Mouse (Mus musculus): Measurements from ENCODE around the gene Fam171b.
A peak's percentile ranks its signal among the peaks of the same experiment; 100 is the strongest.

Fam171b gene

DNA sequence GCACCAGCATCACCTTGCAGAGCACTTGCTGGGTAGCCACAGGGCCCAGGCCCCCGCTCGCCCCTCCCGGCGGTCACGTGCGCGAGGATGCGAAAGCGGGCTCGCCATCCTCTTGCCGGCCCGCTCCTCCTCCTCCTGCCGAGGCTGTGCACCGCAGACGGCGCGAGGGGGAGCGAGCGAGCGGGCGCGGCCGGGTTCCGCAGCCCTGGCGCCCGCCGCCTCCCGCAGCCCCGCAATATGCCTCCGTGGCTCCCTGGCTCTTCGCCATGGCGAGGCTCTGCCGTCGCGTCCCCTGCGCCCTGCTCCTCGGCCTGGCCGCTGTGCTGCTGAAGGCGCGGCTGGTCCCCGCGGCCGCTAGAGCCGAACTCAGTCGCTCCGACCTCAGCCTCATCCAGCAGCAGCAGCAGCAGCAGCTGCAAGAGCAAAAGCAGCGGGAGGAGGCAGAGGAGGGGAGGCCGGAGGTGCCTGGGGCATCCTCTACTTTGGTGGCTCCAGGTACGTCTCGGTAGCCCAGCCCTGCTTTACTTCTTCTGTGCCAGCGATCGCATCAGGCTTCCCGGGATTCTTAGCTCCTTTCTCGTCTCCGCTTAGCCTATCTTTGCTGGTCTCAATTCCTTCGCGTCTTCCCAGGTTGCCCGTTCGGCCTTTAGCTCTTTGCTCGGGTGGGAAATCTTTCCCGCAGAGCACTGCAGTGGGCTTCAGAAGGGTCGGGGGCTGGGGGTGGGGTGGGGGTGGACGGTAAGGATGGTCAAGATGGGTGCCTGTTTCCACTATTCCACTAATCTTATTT lies at the start of gene Fam171b:
Fam171b (plus strand) TSS at position 154 of the 790 bp plus-strand sequence.
- DNase-seq (ENCODE audit: low spot score): peak; percentile 86

DNA sequence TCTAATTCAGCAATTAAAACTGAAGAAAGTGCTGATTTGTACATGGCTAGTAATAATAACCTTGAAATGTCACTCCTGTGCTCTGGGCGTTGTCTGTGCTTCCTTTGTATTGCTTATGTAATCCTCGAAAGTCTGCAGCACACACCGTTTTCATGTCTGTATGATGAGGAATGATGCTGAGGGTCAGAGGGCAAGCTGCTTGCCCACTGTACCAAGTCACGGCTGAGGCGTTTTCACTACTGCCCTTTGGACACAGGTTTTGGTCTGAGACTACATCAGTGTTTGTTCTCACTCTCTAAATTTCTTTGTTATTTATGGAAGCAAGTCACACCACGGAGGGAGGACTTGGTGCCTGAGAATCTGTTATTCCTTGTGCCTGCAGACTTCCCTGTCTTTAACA lies 46.4 kb upstream of the Fam171b start:
- no peak for DNase-seq (ENCODE audit: low spot score)

GRCm38 (mm10) chr2:83766878-83767277 lies 45.6 kb upstream of the Fam171b start:
- DNase-seq (ENCODE audit: low spot score): no peak

GRCm38 (mm10) chr2:83768311-83769047 lies 44.0 kb upstream of the Fam171b start:
- no peak for DNase-seq (ENCODE audit: low spot score)

DNA sequence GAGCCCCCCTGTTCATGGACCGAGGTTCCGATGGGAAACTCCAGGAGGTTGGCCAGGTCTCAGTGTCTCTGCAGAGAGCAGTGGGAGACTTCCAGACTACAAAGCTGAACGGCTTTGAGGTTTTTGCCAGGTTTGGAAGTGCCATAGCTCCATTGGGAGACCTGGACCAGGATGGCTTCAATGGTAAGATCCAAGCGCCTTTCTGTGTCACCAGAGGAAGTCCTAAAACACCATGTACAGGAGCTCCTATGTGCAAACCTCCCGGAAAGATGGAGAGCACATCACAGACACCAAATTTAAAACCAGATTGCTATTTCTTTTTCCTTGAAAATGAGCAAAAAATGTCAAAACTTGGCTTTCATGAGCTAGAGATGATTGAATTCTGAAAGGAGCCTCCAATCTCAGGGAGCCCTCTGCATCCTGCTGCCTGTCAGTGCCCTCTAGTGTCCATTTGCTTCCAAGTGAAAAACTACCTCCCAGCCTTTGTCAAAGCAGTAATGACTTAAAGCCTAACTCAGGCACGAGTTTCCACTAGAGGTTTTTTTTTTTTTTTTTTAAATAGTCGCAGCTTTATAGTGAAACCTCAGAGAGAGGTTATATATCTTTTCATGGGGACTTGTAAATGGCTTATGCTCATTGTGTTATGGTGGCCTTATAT lies 41.2 kb upstream of the Fam171b start:
- peak; percentile 79 for DNase-seq (ENCODE audit: low spot score)

- DNase-seq (ENCODE audit: low spot score): no peak
Measured at GRCm38 (mm10) chr2:83791330-83792073, 20.9 kb upstream of the Fam171b start.

DNA sequence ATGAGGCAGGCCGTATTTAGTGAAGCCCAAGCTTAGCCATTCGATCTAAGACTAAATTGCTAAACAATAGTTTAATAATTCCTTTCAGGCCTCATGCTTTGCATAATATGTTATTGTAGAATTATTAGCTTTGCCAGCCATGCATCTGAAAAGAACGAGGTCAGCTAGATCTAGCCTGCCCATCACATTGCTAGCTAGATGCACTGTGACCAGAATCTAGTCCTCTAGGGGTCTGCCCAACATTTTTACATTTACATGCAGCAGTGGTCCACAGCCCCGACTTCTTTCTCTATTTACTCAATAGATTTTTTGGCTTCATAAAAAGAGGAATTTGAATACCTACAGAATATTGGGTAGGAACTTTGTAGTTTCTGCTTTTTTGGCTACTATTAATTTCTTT lies 20.3 kb upstream of the Fam171b start:
- DNase-seq (ENCODE audit: low spot score): no peak

DNA sequence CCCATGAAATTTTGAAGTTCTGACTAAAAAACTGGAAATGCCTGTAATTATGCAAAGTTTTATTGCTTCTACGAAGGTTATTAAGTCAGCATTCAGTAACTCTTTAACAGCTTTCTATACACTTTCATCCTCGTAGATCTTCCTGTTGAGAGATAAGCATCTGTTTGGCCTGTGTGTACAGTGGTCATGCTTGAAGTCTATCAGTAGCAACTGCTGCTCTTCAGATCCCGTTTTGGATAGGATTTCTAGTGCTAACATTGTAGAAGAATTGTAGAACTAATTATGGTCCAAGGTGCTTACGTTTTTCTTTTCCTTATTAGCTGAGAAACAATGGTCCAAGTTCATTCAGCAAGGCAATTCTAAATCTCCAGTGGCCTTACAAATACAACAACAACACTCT lies 16.7 kb upstream of the Fam171b start:
- DNase-seq (ENCODE audit: low spot score): no peak

GRCm38 (mm10) chr2:83797902-83798497 lies 14.4 kb upstream of the Fam171b start:
- DNase-seq (ENCODE audit: low spot score): no peak

DNA sequence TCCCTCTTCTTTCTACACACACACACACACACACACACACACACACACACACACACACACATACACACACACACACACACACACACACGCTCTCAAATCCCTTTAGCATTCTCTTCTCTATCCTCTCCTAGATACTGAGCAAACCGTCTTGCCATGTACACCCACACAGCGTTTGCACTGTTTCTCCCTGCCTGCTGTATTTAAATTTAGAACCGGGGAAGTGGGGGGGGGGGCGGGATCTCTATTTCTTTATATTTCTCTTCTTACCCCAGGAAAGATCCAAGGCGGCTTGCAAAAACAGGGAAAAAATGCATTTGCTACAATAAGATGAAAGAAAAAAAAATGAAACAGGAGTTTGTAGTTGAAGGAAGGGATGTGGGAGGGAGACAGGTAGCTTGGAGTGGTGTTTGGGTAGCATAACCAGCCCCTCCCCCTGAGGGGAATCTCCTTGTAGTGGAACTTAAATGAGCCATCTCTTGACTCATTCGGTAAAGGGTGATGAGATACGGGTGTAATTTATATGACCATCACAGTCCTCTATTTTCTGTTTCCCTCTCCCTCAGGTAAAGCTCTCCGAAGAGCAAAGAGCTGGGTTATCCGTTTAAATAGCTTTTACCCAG lies 947 bp downstream of the Fam171b start:
- no peak for DNase-seq (ENCODE audit: low spot score)

- DNase-seq (ENCODE audit: low spot score): no peak
Measured at GRCm38 (mm10) chr2:83814009-83814408, 1.6 kb downstream of the Fam171b start.

DNA sequence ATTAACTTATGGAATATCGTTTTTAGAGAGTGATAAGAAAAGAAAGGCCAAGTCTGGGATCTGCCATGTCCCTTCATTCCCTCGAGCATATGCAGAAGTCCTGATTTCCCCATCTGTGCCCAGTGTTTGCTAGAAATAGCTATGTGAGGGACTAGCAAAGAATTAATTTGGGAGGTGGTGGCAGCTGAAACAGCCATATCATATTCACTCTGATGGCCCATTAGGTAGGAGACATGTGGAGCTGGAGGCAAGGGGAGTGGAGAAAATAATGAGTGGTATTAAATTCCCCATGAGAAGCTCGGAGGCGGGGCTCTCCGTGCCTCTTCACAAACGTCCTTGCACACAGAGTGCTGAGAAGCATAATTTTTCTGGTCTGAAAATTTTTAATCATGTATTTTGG lies 3.7 kb downstream of the Fam171b start:
- no peak for DNase-seq (ENCODE audit: low spot score)

DNA sequence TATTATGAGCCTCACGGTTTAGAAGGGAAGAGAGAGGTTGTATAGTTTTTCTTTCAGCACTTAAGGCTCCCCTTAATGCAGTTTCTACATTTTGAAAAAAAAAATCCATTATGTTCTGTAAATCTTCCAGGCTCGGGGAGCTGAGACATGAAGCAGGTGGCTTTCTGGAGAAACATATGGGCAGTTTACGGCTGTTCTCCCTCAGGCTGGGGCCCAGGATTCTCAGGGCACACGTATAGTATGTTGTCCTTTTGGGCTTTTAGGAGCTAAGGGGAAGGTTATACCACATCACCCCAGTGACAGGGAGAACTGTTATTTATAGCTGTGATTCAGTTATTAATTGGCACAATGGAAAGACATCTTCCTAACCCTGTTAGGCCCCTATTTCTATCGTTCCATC lies 12.7 kb downstream of the Fam171b start:
- DNase-seq (ENCODE audit: low spot score): no peak

GRCm38 (mm10) chr2:83828895-83829539 lies 16.6 kb downstream of the Fam171b start:
- peak; percentile 30 for DNase-seq (ENCODE audit: low spot score)

- DNase-seq (ENCODE audit: low spot score): no peak
Measured at GRCm38 (mm10) chr2:83832903-83833302, 20.5 kb downstream of the Fam171b start.

DNA sequence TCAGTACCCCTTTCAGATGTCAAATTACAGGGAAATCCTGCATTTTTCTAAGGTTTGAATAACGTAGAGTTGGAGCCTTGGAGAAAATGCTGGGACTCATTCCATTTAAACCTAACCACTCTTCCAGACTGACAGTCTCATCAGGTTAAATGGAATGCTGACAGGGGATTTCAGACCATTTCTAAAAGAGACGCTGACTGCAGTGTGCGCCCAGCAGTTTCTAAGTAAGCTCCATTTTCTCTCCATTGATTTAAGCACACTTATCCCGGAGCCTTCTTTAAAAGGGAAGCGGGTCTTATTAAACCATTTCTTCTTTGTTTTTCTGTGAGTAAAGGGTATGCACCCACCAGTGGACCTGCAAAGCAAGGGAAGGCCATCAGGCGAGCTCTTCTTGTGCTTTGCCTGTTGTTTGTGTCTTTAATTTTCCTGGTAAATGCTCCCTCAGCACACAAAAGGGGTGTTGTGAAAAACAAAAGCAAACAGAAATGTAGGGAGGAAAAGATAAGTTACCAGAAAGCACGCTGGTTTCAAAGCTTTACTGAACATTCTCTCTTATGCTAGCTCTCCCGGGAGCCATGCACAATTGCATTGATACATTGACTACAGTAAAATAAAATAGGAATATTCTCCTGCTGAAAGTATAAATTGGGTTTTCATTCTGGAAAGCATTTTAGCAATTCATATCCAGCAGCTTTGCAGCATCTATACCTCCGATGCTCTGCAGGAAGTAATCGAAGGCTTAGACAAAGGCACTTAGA lies 23.1 kb downstream of the Fam171b start:
- no peak for DNase-seq (ENCODE audit: low spot score)

- no peak for DNase-seq (ENCODE audit: low spot score)
Measured at GRCm38 (mm10) chr2:83848495-83848894, 36.1 kb downstream of the Fam171b start.

GRCm38 (mm10) chr2:83853423-83853822 lies 41.0 kb downstream of the Fam171b start:
- DNase-seq (ENCODE audit: low spot score): no peak

- peak; percentile 30 for DNase-seq (ENCODE audit: low spot score)
Measured at GRCm38 (mm10) chr2:83856236-83856635, 43.8 kb downstream of the Fam171b start.

- no peak for DNase-seq (ENCODE audit: low spot score)
Measured at GRCm38 (mm10) chr2:83883850-83884420, 71.5 kb downstream of the Fam171b start.

Measured in embryo, embryonic 10.5 days (tissue).